ENCODE assay signal across 22 mouse cellular contexts in genomic region chr3:57910020-57910419, GRCm38 (mm10).
"Had no signal": no experiment of that assay in that cellular context is flagged by ENCODE, and none has a peak within 500 bp of the region (broad histone marks: within the 10 kb centered on the region; RNA-seq: fewer than 3 reads in every experiment).

No protein-coding gene starts in this region.

- ATAC-seq: hindbrain, embryonic 16.5 days; hindbrain, postnatal 0 days; inflammation-experienced regulatory T-cells, adult 6 months; intestine, embryonic 15.5 days; intestine, embryonic 16.5 days; intestine, postnatal 0 days had no signal

- DNase-seq: heart, postnatal 10 days; heart, postnatal 14 days; heart, postnatal 36 days; heart, postnatal 4 days; kidney, adult 11 months; kidney, adult 18-20 months; kidney, adult 2 months; kidney, adult 8-10 months; kidney, adult 9 months; kidney, postnatal 10 days; kidney, postnatal 14 days; kidney, postnatal 25 days; kidney, postnatal 36 days; kidney, postnatal 4 days; layer of hippocampus, adult 9-11 months; layer of hippocampus, postnatal 36 days had no signal
